ENCODE assay signal across 20 mouse cellular contexts in the genomic region with DNA sequence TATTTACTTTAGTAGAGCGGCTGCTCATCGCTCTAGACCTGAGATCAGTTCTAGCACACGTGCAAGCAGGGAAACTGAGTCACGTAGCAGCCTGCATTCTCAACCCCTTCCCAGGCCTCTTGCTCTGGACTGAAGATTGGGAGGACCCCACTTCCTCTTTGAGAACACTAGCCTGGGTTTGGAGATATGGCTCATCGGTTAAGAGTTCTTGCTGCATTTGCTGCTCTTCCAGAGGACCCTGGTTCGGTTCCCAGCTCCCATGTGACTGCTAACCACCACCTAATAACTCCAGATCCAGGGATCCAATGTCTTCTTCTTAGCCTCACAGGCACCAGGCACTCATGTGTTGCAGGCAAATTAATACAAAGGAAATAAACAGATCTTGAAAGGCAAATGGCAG. TPM values are rescaled to one million over a fixed set of nuclear protein-coding genes. Genes with fewer than 3 reads are reported as not detected.
DNase-seq lines count a peak whose midpoint lies in the region; ATAC-seq and TF ChIP-seq lines count a peak whose summit lies in the region.
"Had no signal": no experiment of that assay in that cellular context is flagged by ENCODE, and none has a peak within 500 bp of the region (broad histone marks: within the 10 kb centered on the region; RNA-seq: fewer than 3 reads in every experiment).

No protein-coding gene starts in this region.

- H3K9me3 ChIP-seq in heart, postnatal 0 days (replicated peaks; ENCODE audit: control insufficient read depth, low read length) = no peaks in the 10 kb centered on the region
- H3K9me3 ChIP-seq: embryonic facial prominence, embryonic 13.5 days; forebrain, embryonic 12.5 days; heart, embryonic 13.5 days; hindbrain, embryonic 15.5 days had no signal

- peaks cover 43% of the 10 kb centered on the region for H3K4me1 ChIP-seq in heart, postnatal 0 days (ENCODE audit: control insufficient read depth, insufficient read depth)
- peaks cover 58% of the 10 kb centered on the region for H3K4me1 ChIP-seq in thymus, adult 2 months (replicated peaks; ENCODE audit: control insufficient read depth, insufficient read depth, low read length)

- H3K27me3 ChIP-seq in heart, postnatal 0 days (ENCODE audit: control insufficient read depth, insufficient read depth, low read length) = no peaks in the 10 kb centered on the region
- no peaks in the 10 kb centered on the region for H3K27me3 ChIP-seq in thymus, adult 2 months (ENCODE audit: control insufficient read depth, insufficient read depth, low read length)
- H3K27me3 ChIP-seq: CH12.LX; embryonic facial prominence, embryonic 13.5 days; hindbrain, embryonic 15.5 days had no signal

- no peak for TF ChIP-seq EP300 in heart, postnatal 0 days (IDR thresholded peaks at IDR 0.05; ENCODE audit: low read depth)

- TF ChIP-seq POLR2A in thymus, adult 2 months (IDR thresholded peaks at IDR 0.05; ENCODE audit: control insufficient read depth, extremely low read depth, insufficient read depth, low read length, poor library complexity) = no peak

- peak overlapping the region; percentile 9; the same call in 1 of the 2 replicates for H3K27ac ChIP-seq in heart, postnatal 0 days (ENCODE audit: low read depth)
- peak overlapping the region; percentile 97 for H3K27ac ChIP-seq in thymus, adult 2 months (ENCODE audit: control insufficient read depth, insufficient read depth, low read length)
- H3K27ac ChIP-seq: embryonic facial prominence, embryonic 13.5 days; forebrain, embryonic 12.5 days; hindbrain, embryonic 15.5 days had no signal

- ATAC-seq in heart, postnatal 0 days (ENCODE audit: insufficient read depth, low read depth) = no peak
- ATAC-seq: forebrain, embryonic 16.5 days; inflammation-experienced regulatory T-cells, adult 6 months had no signal

- WGBS in heart, postnatal 0 days = 90% methylated on average over 6 of the region's 6 CpGs
- 63% methylated on average over 6 of the region's 6 CpGs for WGBS in thymus, adult 2 months

- no peak overlapping the region for H3K4me2 ChIP-seq in heart, postnatal 0 days (ENCODE audit: low read depth, low read length)
- H3K4me2 ChIP-seq: embryonic facial prominence, embryonic 13.5 days; forebrain, embryonic 12.5 days; heart, embryonic 13.5 days; hindbrain, embryonic 15.5 days had no signal

- TF ChIP-seq CTCF in heart, postnatal 0 days (IDR thresholded peaks at IDR 0.05; ENCODE audit: low read depth) = no peak
- no peak for TF ChIP-seq CTCF in thymus, adult 2 months (IDR thresholded peaks at IDR 0.05; ENCODE audit: borderline replicate concordance, control insufficient read depth, extremely low read depth, insufficient read depth, low read length, poor library complexity)

- no peak overlapping the region for H3K4me3 ChIP-seq in heart, postnatal 0 days (ENCODE audit: low read depth, low read length)
- H3K4me3 ChIP-seq in thymus, adult 2 months (ENCODE audit: control insufficient read depth, insufficient read depth, low read length) = peak overlapping the region; percentile 59
- H3K4me3 ChIP-seq: embryonic facial prominence, embryonic 13.5 days; forebrain, embryonic 12.5 days; heart, embryonic 13.5 days; hindbrain, embryonic 15.5 days had no signal

- no peak overlapping the region for H3K9ac ChIP-seq in heart, postnatal 0 days (replicated peaks; ENCODE audit: low read depth, low read length)
- H3K9ac ChIP-seq: embryonic facial prominence, embryonic 13.5 days; forebrain, embryonic 12.5 days; heart, embryonic 13.5 days; hindbrain, embryonic 15.5 days had no signal

- H3K36me3 ChIP-seq in heart, postnatal 0 days (replicated peaks; ENCODE audit: control insufficient read depth, insufficient read depth, low read length) = no peaks in the 10 kb centered on the region
- no peaks in the 10 kb centered on the region for H3K36me3 ChIP-seq in thymus, adult 2 months (ENCODE audit: control insufficient read depth, insufficient read depth, low read length)
- H3K36me3 ChIP-seq: embryonic facial prominence, embryonic 13.5 days; forebrain, embryonic 12.5 days; heart, embryonic 13.5 days; hindbrain, embryonic 15.5 days had no signal

- intact Hi-C loops in heart, postnatal 36 days (cut with DNase I) = loop anchor here (2.0 kb wide), 1 partner anchor 17 kb away; no protein-coding TSS in a partner anchor

- no peak for DNase-seq in heart, postnatal 0 days (ENCODE audit: low spot score)
- no peak for DNase-seq in heart, postnatal 36 days
- DNase-seq in thymus, adult 2 months = no peak
- DNase-seq in thymus, adult 18-20 months = no peak
- peak; percentile 95 for DNase-seq in MEL-GATA-1-ER (ENCODE audit: extremely low read depth, low read depth)
- DNase-seq in naive thymus-derived CD4-positive, alpha-beta T cell, adult 2 months (ENCODE audit: low read depth) = peak; percentile 15
- no peak for DNase-seq in right cerebral cortex, postnatal 25 days
- DNase-seq: adrenal gland, postnatal 10 days; cerebellum, adult 11-12 months; cerebellum, adult 9-10 months; cerebellum, postnatal 25 days; gastrocnemius, postnatal 25 days; heart, postnatal 14 days had no signal

RNA-seq across cellular contexts. Expression of a gene that starts 2.9 kb away (rescaled TPM):
- total RNA-seq in heart, postnatal 0 days (2014; rRNA removed; ENCODE audit: low replicate concordance) = 34.4 and 36.9 TPM in 2 replicates
- polyA plus RNA-seq in heart, postnatal 0 days (2015; fragmentation: Nextera tagmentation; extraction: Ambion mirVana) = 15.6 TPM in 2 replicates
- total RNA-seq in heart, postnatal 36 days (2021) = 10 to 100 TPM; 26.9 to 37.1 TPM
- 827 and 963 TPM in 2 replicates for polyA plus RNA-seq in thymus, adult 2 months (2012; rRNA removed)

Comparison
In these comparisons a context has a peak if more than half of its experiments do, and no peak if none do; other contexts are left out.
1. DNase-seq: peak in MEL-GATA-1-ER (single experiment) and naive thymus-derived CD4-positive, alpha-beta T cell, adult 2 months (single experiment); none in heart, postnatal 0 days (single experiment), heart, postnatal 36 days (0 of 2), thymus, adult 2 months (single experiment), thymus, adult 18-20 months (0 of 2) and right cerebral cortex, postnatal 25 days (single experiment).